Mouse (Mus musculus) frontal cortex, postnatal 10 days (tissue): ENCODE measurements at regions not wholly inside any gene's neighbourhood (a gene's known extent, or its start where the extent isn't known, plus 50 kb on each side); places are given as distances from the start of the nearest gene placed in this dataset.

Experiments used
- DNase-seq, 2 experiments: peaks; one replicate each; pipeline ENCODE4 v3.0.0; 2022; ENCODE audit warnings: low spot score in 2 of 2, mixed read lengths in 1 of 2

DNA sequence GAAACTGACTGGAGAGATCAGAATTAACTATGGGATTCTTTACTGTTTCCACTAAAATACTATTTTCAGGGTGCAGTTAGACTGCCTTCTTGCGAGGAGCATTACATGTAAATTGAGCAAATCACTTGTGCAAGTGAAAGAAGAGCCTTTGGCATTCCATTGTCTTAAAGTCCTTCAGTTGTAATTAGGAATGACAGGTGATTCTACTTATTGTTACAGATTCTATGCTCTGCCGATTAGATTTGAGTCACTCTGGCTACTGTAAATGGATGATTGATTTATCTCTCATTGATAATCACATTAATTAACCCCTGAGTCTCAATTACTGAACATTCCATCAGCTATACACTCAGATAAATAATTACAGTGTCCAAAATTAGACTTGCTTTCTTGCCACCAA is 2784.9 kb upstream of the Gm12353 start:
- no peak for DNase-seq

- DNase-seq, result no peak
Measured at GRCm38 (mm10) chr4:16831598-16831997, 2773.7 kb upstream of the Gm12353 start.

- peak; percentile 7 to 9 for DNase-seq
Measured at GRCm38 (mm10) chr4:16848096-16848495, 2757.2 kb upstream of the Gm12353 start.

DNA sequence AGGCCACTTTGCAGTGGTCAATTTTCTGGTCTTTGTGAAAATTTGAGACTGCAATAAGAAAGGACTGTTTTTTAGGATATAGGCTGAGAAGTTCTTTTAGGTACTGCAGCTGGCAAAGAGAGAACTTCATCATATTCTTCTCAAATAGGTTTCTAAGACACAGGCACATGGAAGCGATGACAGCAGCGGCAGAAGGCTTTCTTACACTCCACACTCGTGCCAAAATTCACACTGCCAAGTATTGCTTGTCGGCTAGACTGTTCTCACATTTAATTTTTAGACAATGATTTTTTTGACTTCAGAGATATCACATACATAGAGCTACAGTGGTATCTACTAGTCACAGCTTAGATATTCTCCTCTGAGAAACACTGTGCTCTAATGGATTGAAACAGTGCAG is 2752.6 kb upstream of the Gm12353 start:
- peak; percentile 26 to 27 for DNase-seq
